Mouse (Mus musculus): ENCODE results near the gene Rpl18.

Gene Rpl18

GRCm38 (mm10) chr7:45715090-45715708 is at the start of gene Rpl18:
Gene Rpl18, plus strand, starts transcription at chr7:45715457.
- DNase-seq (ENCODE audit: low read depth, low spot score) = peak; percentile 98

DNA sequence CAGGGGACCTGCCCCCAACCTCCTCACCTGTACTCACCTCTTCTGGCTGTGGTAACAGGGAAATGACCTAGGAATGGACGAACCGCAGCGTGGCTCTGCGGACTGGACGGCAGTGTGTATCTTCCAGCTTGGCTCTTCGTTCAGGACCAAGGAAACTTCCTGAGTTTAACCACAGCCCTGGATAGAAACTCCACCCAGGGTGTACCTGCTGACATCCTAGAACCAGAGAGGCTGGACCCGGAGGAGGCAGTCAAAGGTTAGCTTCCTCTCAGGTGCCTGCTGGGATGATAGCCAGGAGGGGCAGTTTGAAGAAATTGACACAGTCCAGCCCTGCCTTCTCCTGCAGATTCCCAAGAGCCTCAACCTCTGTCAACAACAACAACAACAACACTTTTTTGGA is 49.1 kb upstream of the Rpl18 start, which contains the start of gene Fut2:
TSS of gene Fut2 (minus strand) at position 234 of the 400 bp plus-strand sequence.
- DNase-seq (ENCODE audit: low read depth, low spot score) = no peak

GRCm38 (mm10) chr7:45667761-45668160 is 47.5 kb upstream of the Rpl18 start:
- DNase-seq (ENCODE audit: low read depth, low spot score) = no peak

- peak; percentile 38 for DNase-seq (ENCODE audit: low read depth, low spot score)
Observed at GRCm38 (mm10) chr7:45668921-45669320, 46.3 kb upstream of the Rpl18 start.

GRCm38 (mm10) chr7:45677627-45678295 is 37.5 kb upstream of the Rpl18 start:
- no peak for DNase-seq (ENCODE audit: low read depth, low spot score)

DNA sequence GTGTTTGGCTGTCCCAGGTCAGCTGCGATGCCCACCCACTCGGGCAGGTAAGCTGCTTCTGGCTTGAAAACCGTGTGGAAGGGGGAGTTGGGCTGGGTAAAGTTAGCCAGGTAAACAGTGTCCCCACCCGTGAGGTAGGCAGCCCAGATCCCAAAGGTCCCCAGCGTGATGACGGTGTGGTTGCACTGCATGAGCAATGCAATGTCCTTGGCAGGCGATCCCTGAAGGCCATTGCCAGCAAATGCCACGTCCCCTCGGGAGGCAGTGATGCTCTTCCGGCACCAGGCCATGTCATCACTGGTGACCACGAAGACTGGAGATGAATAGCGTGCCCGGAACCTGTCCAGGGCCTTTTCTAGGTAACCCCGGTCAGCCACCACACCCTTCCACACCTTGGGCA is 36.7 kb upstream of the Rpl18 start:
- DNase-seq (ENCODE audit: low read depth, low spot score) = no peak

- DNase-seq (ENCODE audit: low read depth, low spot score) = peak; percentile 60
Observed at GRCm38 (mm10) chr7:45679966-45680621, 35.2 kb upstream of the Rpl18 start.

DNA sequence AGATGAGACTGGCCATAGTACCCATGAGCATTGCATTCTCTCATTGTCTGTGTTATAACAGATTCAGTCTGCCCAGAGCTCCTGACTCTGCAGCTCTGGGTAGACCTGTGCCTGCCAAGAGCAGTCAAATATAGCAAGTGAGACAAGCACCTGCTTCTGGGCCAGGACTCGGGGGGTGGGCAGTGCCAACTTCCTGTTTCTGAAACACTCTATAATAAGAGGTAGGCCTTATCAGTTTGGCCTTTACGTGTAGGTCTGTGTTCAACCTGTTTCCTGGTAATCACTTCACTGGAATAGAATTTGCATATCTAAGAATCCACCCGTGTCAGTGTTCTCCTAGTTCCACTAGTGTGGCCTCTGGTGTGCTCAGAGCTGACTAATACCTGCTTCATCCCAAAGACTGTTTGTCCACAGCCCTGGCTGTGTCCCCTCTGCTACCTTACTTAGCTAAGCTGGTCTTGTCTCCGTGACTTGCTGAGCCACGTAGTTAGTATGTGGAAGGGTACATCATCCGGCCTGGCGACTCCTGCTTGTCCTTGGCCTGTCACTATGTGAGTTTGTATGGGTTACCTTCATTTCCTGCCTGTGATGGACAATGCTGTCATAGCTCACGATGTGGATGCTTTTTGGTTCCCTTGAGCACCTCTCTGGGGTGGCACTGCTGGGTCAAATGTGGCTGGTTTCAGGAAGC is 34.1 kb upstream of the Rpl18 start:
- peak; percentile 93 for DNase-seq (ENCODE audit: low read depth, low spot score)

DNA sequence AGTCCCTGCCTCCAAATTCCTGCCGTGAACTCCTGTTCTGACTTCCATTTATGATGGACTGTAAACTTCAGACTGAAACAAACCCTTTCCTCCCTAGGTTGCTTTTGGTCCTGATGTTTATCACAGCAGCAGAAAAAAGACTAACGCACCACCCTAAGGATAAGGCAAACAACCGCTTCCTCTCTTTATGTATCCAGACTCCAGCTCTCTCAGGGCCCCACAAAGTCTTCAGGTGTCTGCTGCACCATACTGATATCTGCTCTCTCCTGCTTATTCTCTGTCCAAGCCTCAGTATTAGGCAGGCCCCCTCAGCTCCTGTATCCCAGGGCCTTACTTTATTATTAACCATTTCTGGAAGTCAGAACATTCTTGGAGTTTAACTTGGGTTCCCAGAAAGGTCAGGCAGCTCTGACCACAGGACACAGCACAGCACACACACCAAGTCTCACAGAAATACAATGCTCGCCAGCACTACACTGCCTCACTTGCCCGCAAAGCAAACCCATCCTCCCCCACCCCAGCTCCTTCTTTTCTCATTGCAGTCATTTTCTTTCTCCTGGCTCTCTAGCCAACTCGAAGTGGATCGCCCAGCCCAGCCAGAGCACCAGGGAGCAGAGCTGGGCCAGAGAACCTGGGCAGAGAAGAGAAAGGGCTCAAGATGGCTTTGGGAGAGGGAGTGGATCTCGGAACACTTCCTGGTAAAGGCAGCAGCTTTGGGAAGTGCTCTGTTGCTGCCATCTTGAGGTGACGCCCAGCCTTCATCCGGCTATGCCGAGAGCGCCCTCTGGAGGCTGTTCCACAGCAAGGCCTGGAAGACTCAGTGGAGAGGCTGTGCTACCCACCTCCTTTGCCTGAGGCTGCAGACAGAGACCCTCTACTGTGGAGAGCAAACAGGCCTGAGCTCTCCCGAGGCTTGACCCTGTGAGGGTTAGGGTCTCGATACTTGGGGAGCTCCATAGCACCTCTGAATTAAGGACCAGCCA is 32.8 kb upstream of the Rpl18 start:
- DNase-seq (ENCODE audit: low read depth, low spot score) = peak; percentile 91

DNA sequence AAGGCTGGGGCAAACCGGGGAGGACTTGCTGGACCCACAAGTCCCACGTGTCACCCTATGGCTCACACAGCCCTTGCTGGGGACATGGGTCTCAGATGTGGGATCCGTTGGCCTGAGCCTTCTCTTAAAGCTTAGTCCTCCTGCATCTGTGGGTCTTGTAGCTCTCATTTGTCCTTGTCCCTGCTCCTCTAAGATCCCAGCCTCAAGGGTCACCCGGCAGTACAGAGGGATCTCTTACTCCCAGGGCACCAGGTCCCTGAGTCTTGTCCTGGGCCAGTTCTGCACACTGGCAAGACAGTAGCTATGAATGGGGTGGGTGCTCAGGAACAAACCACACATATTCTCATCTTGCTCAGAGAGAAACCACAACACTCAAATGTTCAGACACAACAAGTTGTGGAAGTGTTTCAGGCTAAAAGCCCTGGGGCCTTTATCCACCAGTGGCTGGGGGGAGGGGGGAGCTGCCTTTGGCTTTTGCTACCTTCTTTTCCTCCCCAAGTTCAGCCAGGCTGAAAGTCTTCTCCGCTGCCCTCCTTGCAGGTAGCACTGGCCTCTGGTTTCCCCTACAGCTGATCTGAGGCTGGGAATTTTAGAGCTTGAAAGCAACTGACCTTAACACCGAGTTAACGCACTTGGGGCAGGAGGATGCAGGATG is 31.7 kb upstream of the Rpl18 start, which contains the start of gene Ntn5:
TSS of gene Ntn5 (plus strand) at position 627 of the 655 bp plus-strand sequence.
- DNase-seq (ENCODE audit: low read depth, low spot score) = no peak

DNA sequence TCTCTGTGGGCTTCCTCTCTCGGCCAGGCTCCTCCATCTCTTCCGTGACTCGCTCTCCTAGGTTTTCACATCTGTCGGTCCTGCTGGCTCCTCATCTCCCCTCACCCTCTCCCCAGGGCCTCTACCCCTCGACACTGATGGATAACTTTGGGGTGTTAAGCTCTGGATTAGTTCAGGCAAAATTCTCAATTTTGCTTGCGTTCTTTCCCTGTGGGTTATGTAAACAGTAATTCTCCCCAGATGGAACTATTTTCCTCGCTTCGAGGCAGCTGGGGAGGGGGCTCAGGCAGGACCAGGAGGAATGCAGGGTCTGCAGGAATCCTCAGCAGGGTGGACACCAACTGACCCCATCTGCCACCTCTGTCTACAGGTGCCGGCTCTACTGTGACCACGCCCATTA is 29.4 kb upstream of the Rpl18 start:
- no peak for DNase-seq (ENCODE audit: low read depth, low spot score)

DNA sequence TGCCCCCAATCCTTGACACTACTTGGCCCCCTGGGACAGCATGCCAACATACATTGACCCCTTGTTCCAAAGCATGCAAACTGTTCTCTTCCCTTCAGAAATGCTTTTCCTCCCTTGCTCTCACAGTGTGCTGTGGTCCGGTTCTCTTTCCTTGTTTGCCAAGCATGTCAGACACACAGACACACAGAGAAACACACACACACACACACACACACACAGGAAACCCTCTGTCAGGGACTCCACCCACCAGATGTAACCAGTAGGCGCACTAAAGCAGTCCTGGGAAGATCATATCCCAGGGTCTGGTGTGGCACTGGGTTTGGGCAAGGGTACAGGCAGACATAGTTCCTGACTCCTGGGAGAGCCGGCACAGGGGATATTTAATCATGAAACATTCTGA is 28.4 kb upstream of the Rpl18 start:
- DNase-seq (ENCODE audit: low read depth, low spot score) = no peak

- peak; percentile 22 for DNase-seq (ENCODE audit: low read depth, low spot score)
Observed at GRCm38 (mm10) chr7:45689099-45689498, 26.2 kb upstream of the Rpl18 start.

GRCm38 (mm10) chr7:45689800-45690199 is 25.5 kb upstream of the Rpl18 start:
- no peak for DNase-seq (ENCODE audit: low read depth, low spot score)

GRCm38 (mm10) chr7:45692364-45692763 is 22.9 kb upstream of the Rpl18 start:
- no peak for DNase-seq (ENCODE audit: low read depth, low spot score)

DNA sequence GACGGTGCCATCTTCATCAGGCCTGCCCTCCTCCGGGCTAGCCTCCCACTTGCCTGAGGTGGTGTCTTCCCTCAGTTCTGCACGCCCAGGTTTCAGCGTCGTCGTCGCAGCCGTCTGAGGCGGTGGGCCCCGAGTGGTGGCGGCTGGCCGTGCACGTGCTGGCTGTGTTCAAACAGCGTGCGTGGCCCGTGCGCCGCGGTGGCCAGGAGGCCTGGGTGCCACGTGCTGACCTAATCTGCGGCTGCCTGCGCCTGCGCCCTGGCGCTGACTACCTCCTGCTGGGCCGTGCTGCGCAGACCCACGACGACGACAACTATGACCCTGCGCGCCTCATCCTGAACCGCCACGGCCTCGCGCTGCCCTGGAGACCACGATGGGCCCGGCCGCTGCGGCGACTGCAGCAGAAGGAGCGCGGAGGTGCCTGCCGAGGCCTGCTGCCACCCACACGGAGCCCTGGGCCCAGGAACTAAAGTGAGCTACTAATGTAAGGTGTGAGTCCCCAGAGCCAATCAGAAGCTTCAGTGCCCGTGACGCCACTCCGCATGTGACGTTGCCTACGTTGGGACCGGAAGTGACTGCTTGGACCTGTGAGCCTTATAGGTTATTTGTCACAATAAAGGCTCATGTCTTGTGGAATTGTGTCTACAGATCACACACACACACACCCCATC is 21.2 kb upstream of the Rpl18 start, which contains the start of gene Sec1:
TSS of gene Sec1 (minus strand) at position 482 of the 671 bp plus-strand sequence.
- no peak for DNase-seq (ENCODE audit: low read depth, low spot score)

- peak; percentile 18 for DNase-seq (ENCODE audit: low read depth, low spot score)
Observed at GRCm38 (mm10) chr7:45695098-45695497, 20.2 kb upstream of the Rpl18 start.

DNA sequence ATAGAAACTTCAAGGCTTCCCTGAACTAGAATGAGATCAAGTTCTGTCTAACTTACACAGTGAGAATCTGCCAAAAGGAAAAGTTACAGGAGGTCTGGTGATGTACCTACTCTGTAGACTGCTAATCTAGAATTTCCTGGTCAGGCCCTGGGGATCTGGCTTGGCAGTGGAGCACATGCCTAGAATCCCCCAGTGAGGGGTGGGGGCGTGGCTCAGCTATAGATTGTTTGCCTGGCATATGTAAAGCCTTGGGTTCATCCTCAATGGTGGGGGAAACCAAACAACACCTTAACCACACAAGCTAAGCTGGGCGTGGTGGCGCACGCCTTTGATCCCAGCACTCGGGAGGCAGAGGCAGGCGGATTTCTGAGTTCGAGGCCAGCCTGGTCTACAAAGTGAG is 17.4 kb upstream of the Rpl18 start:
- no peak for DNase-seq (ENCODE audit: low read depth, low spot score)

- DNase-seq (ENCODE audit: low read depth, low spot score) = no peak
Observed at GRCm38 (mm10) chr7:45699523-45700141, 15.6 kb upstream of the Rpl18 start, which contains the start of gene Car11. Gene Car11, plus strand, starts transcription at chr7:45699843.

Measured in A20 (cell line).